In the genomic region with DNA sequence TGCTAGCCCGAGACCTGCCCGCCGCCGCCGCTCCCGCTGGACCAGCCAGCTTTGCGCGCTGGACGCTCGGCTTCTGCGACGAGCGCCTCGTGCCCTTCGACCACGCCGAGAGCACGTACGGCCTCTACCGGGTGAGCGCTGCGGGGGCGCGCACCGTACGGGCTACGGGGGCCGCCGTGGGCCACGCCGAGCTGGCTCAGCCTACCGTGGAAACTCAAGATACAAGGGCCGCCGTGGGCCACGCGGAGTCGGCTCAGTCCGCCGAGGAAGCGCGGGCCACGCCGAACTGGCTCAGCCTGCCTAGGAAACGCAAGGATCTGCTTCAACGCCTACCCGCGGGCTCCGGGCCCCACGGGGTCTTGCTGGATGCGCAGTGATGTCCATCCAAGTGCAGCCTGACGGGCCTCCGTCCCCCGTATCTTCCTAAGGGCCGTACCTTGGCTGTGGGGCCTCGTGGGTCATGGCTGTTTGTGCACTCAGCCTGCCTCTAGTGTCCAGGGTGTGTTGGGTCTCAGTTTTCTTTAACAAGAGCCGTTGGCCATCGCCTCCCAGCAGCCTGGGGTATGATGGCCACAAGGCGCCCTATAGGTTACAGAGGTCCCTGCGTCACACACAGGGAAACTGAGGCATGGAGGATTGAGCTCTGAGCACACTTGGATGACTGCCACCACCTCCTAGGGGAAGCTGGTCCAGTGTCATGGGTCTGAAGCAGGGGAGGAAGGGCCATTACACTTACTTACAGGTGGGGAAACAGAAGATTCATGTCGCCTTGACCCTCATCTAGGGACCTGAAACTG, we compare ENCODE assay signal across 9 mouse cellular contexts. TPM values are rescaled to one million over a fixed set of nuclear protein-coding genes. Genes with fewer than 3 reads are reported as not detected.
DNase-seq lines count a peak whose midpoint lies in the region; ATAC-seq and TF ChIP-seq lines count a peak whose summit lies in the region.
"Had no signal": no experiment of that assay in that cellular context is flagged by ENCODE, and none has a peak within 500 bp of the region (broad histone marks: within the 10 kb centered on the region; RNA-seq: fewer than 3 reads in every experiment).

No protein-coding gene starts in this region.

- peak overlapping the region; percentile 96 for H3K9ac ChIP-seq in forebrain, embryonic 11.5 days (ENCODE audit: low read length)
- peak overlapping the region; percentile 98 for H3K9ac ChIP-seq in heart, embryonic 16.5 days (ENCODE audit: low read length)
- H3K9ac ChIP-seq in liver, embryonic 15.5 days, result peak overlapping the region; percentile 78

- H3K4me2 ChIP-seq in forebrain, embryonic 11.5 days (ENCODE audit: low read depth, low read length, severe bottlenecking), result peak overlapping the region; percentile 96
- peak overlapping the region; percentile 98 for H3K4me2 ChIP-seq in heart, embryonic 16.5 days (ENCODE audit: low read depth, low read length)
- peak overlapping the region; percentile 98 for H3K4me2 ChIP-seq in liver, embryonic 15.5 days

- H3K9me3 ChIP-seq in forebrain, embryonic 11.5 days (ENCODE audit: control insufficient read depth, low read length), result no peaks in the 10 kb centered on the region
- H3K9me3 ChIP-seq in heart, embryonic 16.5 days (replicated peaks; ENCODE audit: control insufficient read depth, low read length), result no peaks in the 10 kb centered on the region
- H3K9me3 ChIP-seq in liver, embryonic 15.5 days (replicated peaks), result no peaks in the 10 kb centered on the region

- no peak for TF ChIP-seq CTCF in olfactory bulb, adult 2 months (IDR thresholded peaks at IDR 0.05; ENCODE audit: insufficient read depth, low read depth, low read length)

- TF ChIP-seq POLR2A in olfactory bulb, adult 2 months (IDR thresholded peaks at IDR 0.05; ENCODE audit: insufficient read depth, low read depth, low read length), result no peak; the same call in 1 of the 2 replicates

- no peaks in the 10 kb centered on the region for H3K36me3 ChIP-seq in forebrain, embryonic 11.5 days (ENCODE audit: control insufficient read depth, insufficient read depth, low read length)
- H3K36me3 ChIP-seq in heart, embryonic 16.5 days (ENCODE audit: control insufficient read depth, insufficient read depth), result no peaks in the 10 kb centered on the region
- no peaks in the 10 kb centered on the region; the same call in 1 of the 2 replicates for H3K36me3 ChIP-seq in liver, embryonic 15.5 days (replicated peaks)

- H3K27me3 ChIP-seq in forebrain, embryonic 11.5 days (ENCODE audit: control insufficient read depth, insufficient read depth, low read length), result no peaks in the 10 kb centered on the region; the same call in 1 of the 2 replicates
- no peaks in the 10 kb centered on the region for H3K27me3 ChIP-seq in heart, embryonic 16.5 days (ENCODE audit: control insufficient read depth, insufficient read depth, low read length)
- no peaks in the 10 kb centered on the region for H3K27me3 ChIP-seq in liver, embryonic 15.5 days

- H3K27ac ChIP-seq in forebrain, embryonic 11.5 days (ENCODE audit: low read depth, low read length), result peak overlapping the region; percentile 95
- H3K27ac ChIP-seq in heart, embryonic 16.5 days (ENCODE audit: low read length), result peak overlapping the region; percentile 100
- peak overlapping the region; percentile 91 for H3K27ac ChIP-seq in liver, embryonic 15.5 days (replicated peaks)
- H3K27ac ChIP-seq in olfactory bulb, adult 2 months (ENCODE audit: insufficient read depth, low read depth, low read length), result peak overlapping the region; percentile 94

- peak overlapping the region; percentile 90 for H3K4me3 ChIP-seq in forebrain, embryonic 11.5 days (ENCODE audit: low read depth, low read length)
- peak overlapping the region; percentile 87 for H3K4me3 ChIP-seq in heart, embryonic 16.5 days (ENCODE audit: low read length)
- H3K4me3 ChIP-seq in liver, embryonic 15.5 days (replicated peaks), result peak overlapping the region; percentile 67
- peak overlapping the region; percentile 70 for H3K4me3 ChIP-seq in olfactory bulb, adult 2 months (ENCODE audit: insufficient read depth, low read depth, low read length)

- WGBS in forebrain, embryonic 11.5 days, result 6% methylated on average over 60 of the region's 60 CpGs
- WGBS in heart, embryonic 16.5 days, result 4% methylated on average over 60 of the region's 60 CpGs
- 3% methylated on average over 60 of the region's 60 CpGs for WGBS in liver, embryonic 15.5 days (ENCODE audit: insufficient replicate concordance)
- WGBS in olfactory bulb, adult 2 months, result 3% methylated on average over 60 of the region's 60 CpGs

- H3K4me1 ChIP-seq in forebrain, embryonic 11.5 days (replicated peaks; ENCODE audit: control insufficient read depth, insufficient read depth, low read length), result peaks cover 9% of the 10 kb centered on the region
- H3K4me1 ChIP-seq in heart, embryonic 16.5 days (ENCODE audit: control insufficient read depth, insufficient read depth, low read length), result peaks cover 22% of the 10 kb centered on the region
- H3K4me1 ChIP-seq in liver, embryonic 15.5 days (replicated peaks), result peaks cover 57% of the 10 kb centered on the region
- H3K4me1 ChIP-seq in olfactory bulb, adult 2 months (ENCODE audit: control insufficient read depth, insufficient read depth, low read length), result peaks cover 35% of the 10 kb centered on the region

- ATAC-seq in forebrain, embryonic 11.5 days (replicated peaks; ENCODE audit: low FRiP score), result peak; percentile 68
- peak; percentile 78 for ATAC-seq in heart, embryonic 16.5 days (replicated peaks; ENCODE audit: extremely low read depth, insufficient read depth, low FRiP score)
- ATAC-seq in liver, embryonic 15.5 days (ENCODE audit: insufficient read depth), result peak; percentile 41

- DNase-seq in CD4-positive helper T cell, adult 2 months (ENCODE audit: low read depth, low spot score), result peak; percentile 79
- peak; percentile 85 for DNase-seq in adrenal gland, postnatal 10 days
- no peak for DNase-seq in forebrain, embryonic 11.5 days (ENCODE audit: low spot score)
- peak; percentile 84 to 89 for DNase-seq in kidney, postnatal 36 days
- DNase-seq in thymus, postnatal 36 days, result peak; percentile 77 to 85

RNA-seq across cellular contexts. Expression of a gene that starts 0.6 kb away (rescaled TPM):
- 100 to 1,000 TPM; 233 to 245 TPM for total RNA-seq in adrenal gland, postnatal 10 days (2021)
- 218 and 238 TPM in 2 replicates for polyA plus RNA-seq in forebrain, embryonic 11.5 days (2014; fragmentation: Nextera tagmentation; extraction: Ambion mirVana)
- 188 and 205 TPM in 2 replicates for polyA plus RNA-seq in heart, embryonic 16.5 days (2015; fragmentation: Nextera tagmentation; extraction: Ambion mirVana)
- polyA plus RNA-seq in liver, embryonic 15.5 days (2015; fragmentation: Nextera tagmentation; extraction: Ambion mirVana), result 90.7 and 92.8 TPM in 2 replicates
- not detected in 2 replicates for polyA plus RNA-seq in olfactory bulb, adult 2 months (2012; ENCODE audit: insufficient read depth, insufficient read length, low replicate concordance, missing spikeins)

RNA-seq across cellular contexts. Expression of a gene that starts 4.9 kb away (rescaled TPM):
- total RNA-seq in adrenal gland, postnatal 10 days (2021), result 1 to 10 TPM; 3.9 to 4.2 TPM
- 3.2 and 4.3 TPM in 2 replicates for polyA plus RNA-seq in forebrain, embryonic 11.5 days (2014; fragmentation: Nextera tagmentation; extraction: Ambion mirVana)
- polyA plus RNA-seq in heart, embryonic 16.5 days (2015; fragmentation: Nextera tagmentation; extraction: Ambion mirVana), result 3.9 and 4.4 TPM in 2 replicates
- polyA plus RNA-seq in liver, embryonic 15.5 days (2015; fragmentation: Nextera tagmentation; extraction: Ambion mirVana), result 0.99 and 1.4 TPM in 2 replicates
- not detected in 2 replicates for polyA plus RNA-seq in olfactory bulb, adult 2 months (2012; ENCODE audit: insufficient read depth, insufficient read length, low replicate concordance, missing spikeins)

RNA-seq across cellular contexts. Expression of a gene that starts 18.2 kb away (rescaled TPM):
- 10 to 100 TPM; 56.3 to 58.9 TPM for total RNA-seq in adrenal gland, postnatal 10 days (2021)
- polyA plus RNA-seq in forebrain, embryonic 11.5 days (2014; fragmentation: Nextera tagmentation; extraction: Ambion mirVana), result 41.8 and 48.6 TPM in 2 replicates
- polyA plus RNA-seq in heart, embryonic 16.5 days (2015; fragmentation: Nextera tagmentation; extraction: Ambion mirVana), result 54.4 and 56.0 TPM in 2 replicates
- 23.0 and 25.6 TPM in 2 replicates for polyA plus RNA-seq in liver, embryonic 15.5 days (2015; fragmentation: Nextera tagmentation; extraction: Ambion mirVana)
- 143 TPM in 1 of 2 replicates, not detected in the other for polyA plus RNA-seq in olfactory bulb, adult 2 months (2012; ENCODE audit: insufficient read depth, insufficient read length, low replicate concordance, missing spikeins)

RNA-seq across cellular contexts. Expression of a gene that starts 23.9 kb away (rescaled TPM):
- 100 to 1,000 TPM in 1 of 2 experiments, 10 to 100 TPM in 1; 97.4 to 118 TPM for total RNA-seq in adrenal gland, postnatal 10 days (2021)
- polyA plus RNA-seq in forebrain, embryonic 11.5 days (2014; fragmentation: Nextera tagmentation; extraction: Ambion mirVana), result 18.4 and 19.1 TPM in 2 replicates
- 25.1 and 26.2 TPM in 2 replicates for polyA plus RNA-seq in heart, embryonic 16.5 days (2015; fragmentation: Nextera tagmentation; extraction: Ambion mirVana)
- polyA plus RNA-seq in liver, embryonic 15.5 days (2015; fragmentation: Nextera tagmentation; extraction: Ambion mirVana), result 2.3 and 3.0 TPM in 2 replicates
- not detected in 2 replicates for polyA plus RNA-seq in olfactory bulb, adult 2 months (2012; ENCODE audit: insufficient read depth, insufficient read length, low replicate concordance, missing spikeins)

RNA-seq across cellular contexts. Expression of a gene that starts 26.2 kb away (rescaled TPM):
- total RNA-seq in adrenal gland, postnatal 10 days (2021), result under 1 TPM; 0.82 to 0.84 TPM
- polyA plus RNA-seq in forebrain, embryonic 11.5 days (2014; fragmentation: Nextera tagmentation; extraction: Ambion mirVana), result not detected in 2 replicates
- polyA plus RNA-seq in heart, embryonic 16.5 days (2015; fragmentation: Nextera tagmentation; extraction: Ambion mirVana), result 0.06 and 0.18 TPM in 2 replicates
- 0.09 TPM in 1 of 2 replicates, not detected in the other for polyA plus RNA-seq in liver, embryonic 15.5 days (2015; fragmentation: Nextera tagmentation; extraction: Ambion mirVana)
- not detected in 2 replicates for polyA plus RNA-seq in olfactory bulb, adult 2 months (2012; ENCODE audit: insufficient read depth, insufficient read length, low replicate concordance, missing spikeins)
- total RNA-seq: common myeloid progenitor, adult 5-6 weeks had no signal

Comparison
In these comparisons a context has a peak if more than half of its experiments do, and no peak if none do; other contexts are left out.
1. RNA of a gene that starts 0.6 kb away (polyA plus RNA-seq): 218 to 238 TPM in forebrain, embryonic 11.5 days, 188 to 205 TPM in heart, embryonic 16.5 days and 90.7 to 92.8 TPM in liver, embryonic 15.5 days; not detected in olfactory bulb, adult 2 months; every median in the first group is over 10 times any median in the second.
2. Peak in every context shown above with its lines, with median percentiles within 50 percentile points of each other: ATAC-seq, H3K27ac ChIP-seq, H3K4me2 ChIP-seq, H3K4me3 ChIP-seq and H3K9ac ChIP-seq.